In the genomic region with DNA sequence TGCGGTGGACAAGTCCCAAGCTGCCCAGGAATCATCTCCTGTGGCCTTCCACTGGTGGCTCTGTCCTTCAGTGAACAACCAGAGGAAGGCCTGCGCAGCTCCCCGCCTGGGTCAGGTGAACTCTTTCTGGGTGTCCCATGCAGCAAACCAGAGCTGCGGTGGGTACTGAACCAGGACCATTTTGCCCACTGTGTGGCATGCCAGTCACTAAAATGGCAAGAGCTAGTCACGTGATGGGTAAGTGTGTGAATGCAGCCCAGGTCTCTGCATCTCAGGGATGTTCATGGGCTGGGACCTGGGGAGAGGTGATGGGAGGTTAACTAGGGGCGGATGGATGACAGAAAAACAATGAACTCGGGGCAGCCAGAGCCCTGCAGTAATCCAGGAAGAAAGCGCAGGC, we compare ENCODE assay signal across 21 mouse cellular contexts. TPM values are rescaled to one million over a fixed set of nuclear protein-coding genes. Genes with fewer than 3 reads are reported as not detected.
"Had no signal": no experiment of that assay in that cellular context is flagged by ENCODE, and none has a peak within 500 bp of the region (broad histone marks: within the 10 kb centered on the region; RNA-seq: fewer than 3 reads in every experiment).

No protein-coding gene starts in this region.

- H3K4me1 ChIP-seq: liver, embryonic 13.5 days; liver, embryonic 15.5 days; midbrain, embryonic 13.5 days; neural tube, embryonic 12.5 days; stomach, embryonic 15.5 days had no signal

- H3K4me3 ChIP-seq: liver, embryonic 13.5 days; liver, embryonic 15.5 days; lung, embryonic 15.5 days; midbrain, embryonic 10.5 days; midbrain, embryonic 13.5 days; neural tube, embryonic 12.5 days; stomach, embryonic 15.5 days had no signal

- H3K27me3 ChIP-seq: liver, embryonic 13.5 days; liver, embryonic 15.5 days; lung, embryonic 15.5 days; midbrain, embryonic 13.5 days; neural tube, embryonic 12.5 days; stomach, embryonic 15.5 days had no signal

- DNase-seq: liver, embryonic 13.5 days; liver, postnatal 0 days; lung, adult 2 months; lung, postnatal 4 days; right cerebral cortex, postnatal 14 days; thymus, adult 2 months; thymus, postnatal 25 days; thymus, postnatal 4 days had no signal

- H3K9me3 ChIP-seq: liver, embryonic 13.5 days; liver, embryonic 15.5 days; lung, embryonic 15.5 days; midbrain, embryonic 10.5 days; midbrain, embryonic 13.5 days; neural tube, embryonic 12.5 days; stomach, embryonic 15.5 days had no signal

- H3K27ac ChIP-seq: liver, embryonic 13.5 days; liver, embryonic 15.5 days; lung, embryonic 15.5 days; midbrain, embryonic 10.5 days; midbrain, embryonic 13.5 days; neural tube, embryonic 12.5 days; stomach, embryonic 15.5 days; stomach, postnatal 0 days had no signal

- H3K36me3 ChIP-seq: liver, embryonic 13.5 days; liver, embryonic 15.5 days; lung, embryonic 15.5 days; midbrain, embryonic 10.5 days; midbrain, embryonic 13.5 days; neural tube, embryonic 12.5 days; stomach, embryonic 15.5 days had no signal

- H3K9ac ChIP-seq: liver, embryonic 13.5 days; liver, embryonic 15.5 days; liver, postnatal 0 days; lung, embryonic 15.5 days; midbrain, embryonic 13.5 days; neural tube, embryonic 12.5 days; stomach, embryonic 15.5 days had no signal

- ATAC-seq: liver, postnatal 0 days; lung, postnatal 0 days; midbrain, embryonic 13.5 days; midbrain, embryonic 16.5 days had no signal

RNA-seq across cellular contexts. Expression of gene Bpi, which starts 12.1 kb away (rescaled TPM):
- total RNA-seq: megakaryocyte-erythroid progenitor cell, adult 5-6 weeks; neutrophil, adult 5-6 weeks had no signal
- polyA plus RNA-seq: liver, embryonic 13.5 days; liver, embryonic 15.5 days; liver, postnatal 0 days; lung, adult 2 months; lung, embryonic 15.5 days; lung, postnatal 0 days; midbrain, embryonic 10.5 days; midbrain, embryonic 13.5 days; midbrain, embryonic 16.5 days; neural tube, embryonic 12.5 days; spleen, adult 2 months; stomach, embryonic 15.5 days; stomach, postnatal 0 days; urinary bladder, adult 2 months had no signal

RNA-seq across cellular contexts. Expression of gene Lbp, which starts 36.3 kb away (rescaled TPM):
- total RNA-seq: megakaryocyte-erythroid progenitor cell, adult 5-6 weeks had no signal

RNA-seq across cellular contexts. Expression of gene D630003M21Rik, which starts 41.0 kb away (rescaled TPM):
- total RNA-seq: megakaryocyte-erythroid progenitor cell, adult 5-6 weeks; neutrophil, adult 5-6 weeks had no signal
